Mouse (Mus musculus) retina, adult 2 months (tissue): Measurements from ENCODE around the gene Prpf38b.
"Not testable (repeated sequence)": the region's sequence is repeated elsewhere in the genome, so short reads cannot be mapped to it uniquely, and the experiment has no call there.

Source experiments
- DNase-seq: peaks from one replicate; pipeline ENCODE4 v3.0.0-alpha.2; 2012; ENCODE audit warnings: low read depth, low spot score

The Prpf38b gene

DNA sequence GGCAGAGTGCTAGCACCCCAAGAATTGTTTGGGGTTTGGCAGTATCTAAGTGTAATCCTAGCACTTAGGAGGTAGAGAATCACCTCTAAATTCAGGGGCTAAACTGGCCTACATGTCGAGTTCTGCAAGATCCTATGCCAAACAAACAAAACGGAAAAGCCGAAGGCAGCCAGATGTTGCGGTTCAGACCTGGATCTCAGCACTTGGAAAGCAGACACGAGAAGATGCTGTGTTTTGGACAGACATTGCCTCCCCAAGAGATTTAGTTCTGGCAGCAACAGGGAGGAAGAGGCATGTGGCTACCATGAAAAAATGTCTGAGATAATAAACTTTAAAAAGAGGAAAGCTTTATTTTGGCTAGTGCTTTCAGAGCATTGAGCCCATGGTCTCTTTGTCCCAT is 10.8 kb downstream of the Prpf38b start:
- no peak for DNase-seq

DNA sequence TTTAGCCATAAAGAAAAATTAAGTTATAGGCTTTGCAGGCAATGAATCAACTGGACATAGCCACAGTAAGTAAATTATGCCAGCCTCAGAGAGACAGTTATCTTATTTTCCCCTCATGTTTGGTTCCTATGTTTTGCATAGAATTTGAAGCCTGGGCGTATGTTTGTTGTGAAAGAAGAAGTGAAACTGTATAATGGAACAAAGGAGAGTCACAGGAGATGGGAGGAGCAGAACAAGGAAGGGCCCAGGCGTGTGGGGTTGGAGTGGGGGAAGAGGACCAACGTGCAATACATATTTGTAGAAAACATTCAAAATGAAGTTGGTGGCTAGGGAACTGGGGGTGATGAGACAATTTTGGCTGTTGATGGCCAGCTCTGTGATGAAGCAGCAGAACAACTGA is 11.4 kb downstream of the Prpf38b start:
- DNase-seq, result no peak

DNA sequence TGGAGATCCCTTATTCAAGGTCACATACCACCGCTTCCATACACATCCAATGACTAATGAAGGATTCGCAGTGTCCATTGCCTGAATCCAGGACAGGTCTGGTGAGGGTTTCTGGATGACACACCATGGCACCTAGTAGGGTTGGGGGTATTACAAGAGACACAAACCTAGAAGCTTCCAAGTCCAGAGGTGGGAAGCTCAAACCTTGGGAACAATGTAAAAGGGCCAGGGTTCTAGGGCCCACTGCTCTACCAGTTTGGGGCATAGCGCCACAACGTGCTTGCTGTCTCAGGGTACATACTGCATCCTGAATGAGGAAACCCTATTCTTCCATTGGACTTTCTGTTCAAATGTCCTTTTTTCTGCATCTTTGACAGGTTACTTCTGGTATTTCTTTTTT is 12.9 kb downstream of the Prpf38b start:
- no peak for DNase-seq

DNA sequence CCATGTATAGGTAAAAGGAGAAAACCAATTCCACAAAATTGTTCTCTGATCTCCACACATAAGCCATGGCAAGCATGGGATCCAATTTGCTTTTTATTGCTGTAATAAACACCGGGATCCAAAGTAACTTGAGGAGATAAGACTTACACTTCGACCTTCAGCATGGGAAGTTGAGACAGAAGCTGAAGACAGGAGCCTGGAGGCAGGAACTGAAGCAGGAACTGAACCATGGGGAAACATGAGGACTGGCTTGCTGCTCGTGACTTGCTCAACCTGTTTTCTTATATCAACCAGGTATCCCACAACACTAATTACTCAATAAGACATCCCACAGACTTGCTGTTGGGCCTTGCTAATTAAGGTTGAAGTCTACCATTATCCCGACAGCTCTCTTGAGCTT is 18.6 kb downstream of the Prpf38b start:
- DNase-seq, result no peak

DNA sequence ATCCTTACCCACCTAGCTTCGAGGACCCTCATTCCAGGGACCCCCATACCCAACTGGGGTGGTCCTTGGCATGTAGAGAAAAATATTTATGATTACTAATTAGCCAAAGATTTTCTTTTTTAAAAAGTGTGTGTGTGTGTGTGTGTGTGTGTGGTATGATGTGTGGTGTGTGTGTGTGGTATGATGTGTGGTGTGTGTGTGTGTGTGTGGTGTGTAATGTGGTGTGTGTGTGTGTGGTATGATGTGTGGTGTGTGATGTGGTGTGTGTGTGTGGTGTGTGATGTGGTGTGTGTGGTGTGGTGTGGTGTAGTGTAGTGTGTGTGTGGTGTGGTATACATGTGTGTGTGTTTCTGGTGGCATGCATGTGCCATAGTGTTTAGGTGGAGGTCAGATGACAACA is 19.4 kb downstream of the Prpf38b start:
- no peak for DNase-seq

DNA sequence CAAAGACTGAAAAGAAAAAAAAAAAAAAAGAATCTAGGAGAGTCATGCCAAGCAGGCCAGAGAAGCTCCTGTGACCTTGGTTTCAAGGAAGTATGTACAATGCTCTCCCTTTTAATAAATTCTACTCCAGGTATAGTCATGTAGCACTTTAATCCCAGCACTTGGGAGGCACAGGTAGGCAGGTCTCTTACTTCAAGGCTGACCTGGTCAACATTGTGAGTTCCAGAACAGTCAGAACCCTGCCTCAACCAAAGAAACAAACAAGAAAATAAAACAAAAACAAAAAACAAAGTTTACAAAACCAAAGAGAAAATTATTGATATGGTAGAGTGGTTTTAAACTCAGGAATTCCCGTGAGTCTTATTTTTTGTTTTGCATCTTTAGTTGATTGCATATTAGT is 21.6 kb downstream of the Prpf38b start, which contains the start of gene Fndc7:
Gene Fndc7, minus strand, starts transcription at position 101 of the 400 bp plus-strand sequence.
- no peak for DNase-seq

DNA sequence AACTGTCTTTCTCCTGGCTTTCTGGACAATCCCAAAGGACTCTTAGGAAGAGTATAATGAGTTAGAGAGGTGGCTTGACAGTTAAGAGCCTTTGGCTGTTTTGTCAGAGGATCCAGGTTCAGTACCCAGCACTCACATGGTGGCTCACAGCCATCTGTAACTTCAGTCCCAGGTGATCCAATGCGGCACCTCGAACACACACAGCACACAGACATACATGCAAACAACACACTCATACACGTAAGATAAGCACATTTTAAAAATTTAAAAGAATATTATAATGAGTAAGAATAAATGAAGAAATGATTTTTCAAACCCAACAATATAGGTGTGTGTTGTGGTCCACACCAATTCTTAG is 23.9 kb downstream of the Prpf38b start:
- no peak for DNase-seq

DNA sequence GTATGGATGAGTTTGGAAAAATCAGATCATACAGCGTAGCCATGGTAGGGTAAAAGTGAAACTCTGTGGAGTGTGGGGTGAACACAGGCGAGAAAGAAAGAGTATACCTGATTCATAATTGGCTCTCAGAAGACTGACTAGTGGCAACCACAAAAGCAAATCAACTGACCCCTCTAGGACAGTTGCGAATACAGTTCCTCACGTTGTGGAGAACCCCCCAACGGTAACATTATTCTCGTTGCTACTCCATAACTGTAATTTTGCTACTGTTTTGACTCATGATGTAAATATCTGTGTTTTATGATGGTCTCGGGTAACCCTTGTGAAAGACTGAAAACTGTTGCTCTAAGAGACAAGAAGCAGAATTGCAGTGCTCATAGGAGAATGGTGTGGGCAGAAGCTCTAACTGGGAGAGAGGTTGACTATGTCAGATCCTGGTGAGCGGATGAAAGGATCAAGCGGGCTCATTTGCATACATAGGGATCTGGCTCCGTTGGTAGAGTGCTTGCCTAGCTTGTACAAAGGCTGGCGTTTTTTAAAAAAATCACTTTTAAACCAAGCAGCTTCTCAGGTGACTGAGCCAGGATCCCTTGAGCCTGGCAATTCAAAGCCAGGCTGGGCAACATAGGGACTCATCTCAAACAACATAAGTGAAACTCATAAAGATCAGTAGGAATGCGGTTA is 24.5 kb downstream of the Prpf38b start:
- DNase-seq, result peak; percentile 36

DNA sequence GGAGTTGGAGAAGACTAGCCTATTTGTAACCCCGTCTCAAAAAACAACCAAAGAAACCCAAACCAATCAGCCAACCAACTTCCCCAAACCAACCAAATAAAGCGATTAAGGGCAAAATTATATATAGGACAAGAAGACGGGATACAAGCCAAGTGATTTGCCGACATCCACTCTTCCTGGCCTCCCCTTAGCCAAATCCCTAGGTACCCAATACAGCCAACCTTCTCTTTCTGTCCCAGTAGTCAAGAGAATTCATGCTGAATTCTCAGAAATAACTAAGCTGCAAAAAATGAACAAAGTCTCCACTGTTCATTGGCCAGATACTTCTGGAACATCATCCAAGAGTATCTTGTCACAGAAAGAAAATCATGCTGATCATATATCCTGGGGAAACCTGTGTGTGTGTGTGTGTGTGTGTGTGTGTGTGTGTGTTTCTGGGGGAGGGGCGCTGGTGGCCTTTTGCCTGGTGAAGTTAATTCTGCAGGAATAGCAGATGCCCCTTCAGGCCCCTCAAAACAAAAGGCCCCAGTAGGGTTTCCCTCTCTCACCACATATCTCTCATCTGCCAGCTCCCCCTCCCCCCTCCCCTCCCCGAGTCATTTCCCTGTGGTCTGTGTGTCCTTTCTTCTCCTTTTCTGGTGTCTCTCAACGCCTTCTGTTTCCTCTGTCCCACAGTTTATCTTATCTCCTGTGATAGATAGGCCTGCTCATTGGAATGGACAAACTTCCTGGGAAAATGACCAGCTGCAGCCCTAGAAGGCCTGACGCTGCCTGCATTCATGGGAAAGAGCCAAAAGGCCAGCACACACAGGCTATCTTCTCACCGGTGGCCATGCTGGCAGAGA is 25.6 kb downstream of the Prpf38b start:
- DNase-seq, result no peak

DNA sequence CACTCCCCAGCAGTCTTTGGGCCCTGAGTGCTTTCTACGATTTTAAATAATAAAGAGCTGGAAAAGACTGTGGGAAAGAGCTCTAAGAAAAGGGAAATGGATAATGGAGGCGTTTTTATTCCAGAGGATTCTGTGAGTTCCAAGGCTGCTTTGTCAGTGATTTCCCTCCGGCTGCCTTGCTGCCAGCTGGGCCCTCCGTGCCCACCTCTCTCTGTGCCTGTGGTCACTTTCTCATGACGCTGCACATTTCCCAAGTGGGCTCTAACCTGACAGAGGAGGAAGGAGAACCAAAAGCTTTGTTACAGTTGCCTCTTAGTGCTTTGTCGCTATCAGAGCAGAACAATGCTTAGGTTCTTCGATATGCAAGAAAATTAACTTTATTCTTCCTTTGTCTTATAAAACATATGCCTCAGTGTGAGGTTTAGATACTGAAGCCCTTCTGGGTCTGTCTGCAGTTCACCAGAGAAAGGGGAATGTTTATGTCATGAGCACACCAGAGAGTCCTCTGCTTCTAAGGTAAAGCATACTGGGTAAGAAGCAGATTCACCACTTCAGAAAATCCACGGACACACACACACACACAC is 26.7 kb downstream of the Prpf38b start:
- no peak for DNase-seq

DNA sequence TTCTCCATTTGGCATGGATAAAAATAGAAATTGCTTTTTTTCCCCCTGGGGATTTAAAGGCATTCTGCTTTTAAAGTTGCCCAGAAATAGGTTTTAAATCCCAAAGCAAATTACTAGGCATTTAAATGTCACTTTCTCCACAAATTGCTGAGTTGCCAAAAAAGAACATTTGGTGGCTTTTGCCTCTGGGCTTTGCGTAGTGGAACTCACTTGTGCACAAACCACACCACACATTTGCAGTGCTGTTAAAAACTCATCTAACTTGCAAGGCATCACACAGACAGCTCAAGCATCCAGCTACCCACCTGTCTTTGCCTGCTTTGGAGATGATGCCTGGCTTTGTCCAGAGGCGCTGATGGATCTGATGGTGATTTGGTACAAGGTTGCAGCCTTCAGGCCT is 28.5 kb downstream of the Prpf38b start:
- no peak for DNase-seq

DNA sequence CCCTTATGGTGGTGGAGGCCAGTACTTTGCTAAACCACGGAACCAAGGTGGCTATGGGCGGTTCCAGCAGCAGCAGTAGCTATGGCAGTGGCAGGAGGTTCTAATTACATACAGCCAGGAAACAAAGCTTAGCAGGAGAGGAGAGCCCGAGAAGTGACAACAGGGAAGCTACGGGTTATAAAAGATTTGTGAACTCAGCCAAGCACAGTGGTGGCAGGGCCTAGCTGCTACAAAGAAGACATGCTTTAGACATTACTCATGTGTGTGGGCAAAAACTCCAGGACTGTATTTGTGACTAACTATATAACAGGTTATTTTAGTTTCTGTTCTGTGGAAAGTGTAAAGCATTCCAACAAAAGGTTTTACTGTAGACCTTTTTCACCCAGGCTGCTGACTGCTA is 29.7 kb downstream of the Prpf38b start:
- not testable (repeated sequence) for DNase-seq

DNA sequence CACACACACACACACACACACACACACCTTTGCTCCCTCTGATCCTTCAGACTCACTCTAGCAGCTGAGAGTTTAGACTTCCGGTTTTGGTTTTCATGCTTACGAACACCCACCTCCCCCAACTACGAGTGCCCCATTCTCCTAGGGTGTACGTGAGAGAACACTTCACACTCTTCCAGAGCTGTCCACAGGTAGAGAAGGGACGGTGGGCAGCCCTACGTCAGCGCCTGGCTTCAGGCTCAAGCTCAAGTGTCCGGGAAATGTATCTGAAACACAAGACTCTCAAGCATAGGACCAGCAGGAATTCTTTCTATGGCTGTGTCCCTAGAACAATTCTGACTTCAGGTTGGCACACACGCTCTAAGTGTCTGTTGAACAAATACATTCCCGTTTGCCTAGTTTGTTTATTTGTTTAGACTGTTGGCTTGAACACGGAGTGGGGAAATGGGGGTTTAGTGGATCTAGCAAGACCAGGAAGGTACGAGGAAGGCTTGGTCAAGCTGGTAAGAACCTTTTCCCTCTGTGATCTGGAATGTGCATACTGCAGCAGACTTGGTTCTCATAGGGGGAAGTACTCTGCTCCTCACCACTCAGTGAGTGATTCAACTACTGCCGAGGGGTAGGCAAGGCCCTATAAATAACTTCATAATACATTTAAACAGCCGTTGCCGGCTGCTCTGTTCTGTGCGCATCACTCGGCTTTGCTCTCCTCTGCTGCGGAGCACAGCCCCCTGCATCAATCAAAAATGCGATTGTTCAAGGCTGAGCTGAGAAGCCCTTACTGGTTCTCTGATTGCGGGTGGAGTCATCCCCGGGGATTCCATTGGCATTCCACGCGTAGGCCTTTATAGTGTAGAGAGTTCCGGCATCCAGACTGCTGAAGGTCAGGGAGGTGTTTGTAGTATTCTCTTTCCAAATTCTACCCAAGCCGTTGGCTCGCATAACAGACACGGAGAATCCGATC is 30.7 kb downstream of the Prpf38b start:
- DNase-seq, result no peak

DNA sequence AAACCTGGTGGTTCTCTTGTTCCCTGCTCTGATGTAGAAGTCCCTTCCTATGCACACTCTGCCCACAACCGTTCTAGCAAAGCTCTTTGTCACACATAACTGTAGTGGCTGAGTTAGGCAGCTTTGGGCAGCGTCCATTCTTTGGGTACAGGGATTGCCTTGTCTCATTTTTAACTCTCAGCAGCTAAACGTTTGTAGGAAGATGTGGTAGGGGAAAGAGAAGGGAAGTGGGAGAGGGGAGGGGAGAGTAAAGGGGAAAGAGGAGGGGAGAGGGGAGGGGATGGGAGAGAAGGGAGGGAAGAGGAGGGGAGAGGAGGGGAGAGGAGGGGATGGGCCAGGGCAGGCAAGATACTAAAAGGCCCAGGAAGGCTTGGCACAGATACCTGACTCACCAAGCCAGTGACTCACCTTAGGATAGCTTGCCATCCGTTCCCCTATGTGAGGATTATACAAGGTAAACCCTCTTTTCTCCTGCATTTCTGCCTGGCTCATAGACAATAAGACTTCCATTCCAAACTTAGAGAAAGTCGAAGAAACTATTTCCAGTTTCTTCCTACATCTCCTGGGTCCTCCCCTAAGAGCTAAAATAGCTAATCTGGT is 31.6 kb downstream of the Prpf38b start:
- no peak for DNase-seq

DNA sequence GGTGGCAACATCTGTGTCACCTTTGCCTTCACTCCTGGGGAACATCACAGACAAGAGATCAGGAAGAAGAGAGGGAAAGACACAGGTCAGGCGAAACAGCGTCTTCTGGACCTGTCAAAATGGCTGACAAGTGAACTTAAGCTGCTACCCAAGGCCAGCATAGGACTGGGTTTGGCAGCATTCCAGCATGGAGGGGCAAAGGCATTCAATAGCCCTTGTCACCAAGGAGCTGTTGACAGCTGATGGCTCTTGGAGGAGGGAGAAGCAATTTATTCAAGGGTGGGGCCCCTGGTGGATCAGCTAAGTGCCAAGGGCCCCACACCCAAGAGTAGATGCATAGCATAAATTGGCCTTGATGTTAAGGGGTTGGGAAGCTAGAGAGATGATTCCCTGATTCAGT is 32.4 kb downstream of the Prpf38b start:
- no peak for DNase-seq

DNA sequence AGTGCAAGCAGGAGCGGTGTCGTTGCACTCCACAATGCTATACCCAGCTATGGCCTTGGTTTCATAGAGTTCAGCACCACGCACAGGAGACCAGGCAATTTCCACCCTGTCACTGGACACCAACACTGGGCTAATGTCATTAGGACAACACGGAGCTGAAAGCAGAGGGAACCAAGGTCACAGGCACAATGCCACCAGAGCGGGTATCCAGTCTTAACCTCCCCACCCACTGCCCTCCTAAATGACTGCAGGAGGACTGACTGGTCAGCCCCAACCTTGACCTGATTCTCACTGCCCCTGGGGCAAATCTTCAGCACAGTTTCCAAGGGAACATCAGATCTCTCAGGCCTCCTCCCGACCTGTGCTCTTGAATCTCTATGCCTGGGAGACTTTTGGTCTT is 40.9 kb downstream of the Prpf38b start:
- no peak for DNase-seq

DNA sequence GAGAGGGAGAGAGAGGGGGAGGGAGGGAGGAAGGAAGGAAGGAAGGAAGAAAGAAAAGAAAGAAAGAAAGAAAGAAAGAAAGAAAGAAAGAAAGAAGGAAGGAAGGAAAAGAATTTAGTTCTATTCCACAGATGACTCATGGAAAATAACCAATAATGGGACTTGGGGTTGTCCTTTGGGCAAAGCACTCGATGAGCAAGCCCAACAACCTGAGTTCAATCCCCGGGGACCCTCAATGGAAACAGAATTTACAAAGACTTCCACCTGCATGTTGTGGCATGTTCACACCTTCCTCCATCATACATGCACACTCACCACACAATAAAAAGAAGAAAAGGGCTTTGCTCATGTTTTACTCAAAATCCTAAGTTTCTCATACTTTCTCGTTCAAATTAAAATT is 44.1 kb downstream of the Prpf38b start:
- no peak for DNase-seq

DNA sequence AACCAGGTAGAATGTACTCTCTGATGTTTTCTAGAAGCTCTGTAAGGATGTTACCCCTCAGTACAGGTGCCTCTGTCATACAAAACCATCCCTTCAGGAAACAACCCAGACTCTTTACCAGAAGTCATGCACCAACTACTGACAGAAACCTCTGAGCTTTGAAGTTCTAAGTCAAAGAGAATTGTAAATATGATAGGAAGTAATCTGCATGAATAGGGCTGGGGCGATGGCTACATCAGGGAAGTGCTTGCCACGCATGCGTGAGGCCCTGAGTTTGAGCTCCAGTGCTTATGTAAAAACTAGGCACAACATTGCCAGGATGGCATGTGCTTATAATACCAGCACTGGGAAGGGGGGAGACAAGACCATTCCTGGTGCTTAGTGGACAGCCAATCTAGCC is 45.9 kb downstream of the Prpf38b start:
- DNase-seq, result no peak

DNA sequence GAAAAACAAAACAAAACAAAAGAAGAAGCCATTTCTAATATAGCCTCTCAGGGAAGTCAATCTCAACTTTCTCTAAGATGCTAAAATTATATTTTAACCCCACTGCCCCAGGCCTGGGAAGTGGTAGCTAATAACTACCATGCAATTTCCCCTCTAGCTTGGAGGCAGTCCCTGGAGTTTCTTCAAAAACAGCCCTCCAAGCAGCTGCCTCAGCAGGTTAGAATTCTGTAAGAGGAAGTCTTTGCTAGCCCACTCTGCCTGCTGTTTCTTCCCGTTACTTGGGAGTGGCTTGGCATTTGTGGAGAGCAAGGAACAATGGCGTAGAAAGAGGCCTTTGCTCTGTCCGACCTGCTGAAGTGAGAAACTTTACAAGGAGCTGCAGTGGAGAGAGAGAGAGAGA is 46.4 kb downstream of the Prpf38b start:
- DNase-seq, result no peak

DNA sequence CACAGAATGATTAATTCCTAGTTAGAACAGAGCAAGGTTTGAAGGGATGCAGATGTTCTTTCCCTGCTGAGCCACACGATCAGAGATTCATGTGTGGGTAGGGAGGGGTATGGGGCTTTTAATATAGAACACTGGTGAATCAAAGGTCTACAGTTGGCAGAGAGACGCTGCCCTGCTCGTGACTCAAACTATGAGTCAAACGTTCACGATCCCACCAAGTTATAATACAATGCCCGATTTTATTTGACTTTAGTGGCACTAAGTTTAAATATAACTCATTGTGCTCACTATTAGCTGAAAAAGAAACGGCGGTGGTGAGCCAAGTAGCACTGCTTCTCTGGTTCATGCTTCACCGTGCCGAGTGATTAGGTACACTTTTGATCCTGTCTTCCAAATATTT is 48.4 kb downstream of the Prpf38b start:
- no peak for DNase-seq

DNA sequence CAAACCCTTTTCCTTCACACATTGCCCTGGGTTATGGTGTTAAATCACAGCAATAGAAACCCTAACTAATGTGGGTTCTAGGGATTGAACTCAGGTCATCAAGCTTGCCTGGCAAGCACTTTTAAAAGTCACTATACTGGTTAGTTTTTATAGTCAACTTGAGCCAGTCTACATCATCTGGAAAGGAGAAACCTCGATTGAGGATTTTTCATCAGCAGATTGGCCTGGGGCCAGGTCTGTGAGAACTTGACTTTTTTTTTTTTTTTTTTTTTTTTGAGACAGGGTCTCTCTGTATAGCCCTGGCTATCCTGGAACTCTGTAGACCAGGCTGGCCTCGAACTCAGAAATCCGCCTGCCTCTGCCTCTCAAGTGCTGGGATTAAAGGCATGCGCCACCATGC is 49.2 kb downstream of the Prpf38b start:
- DNase-seq, result not testable (repeated sequence)
